Mouse (Mus musculus) hindbrain, embryonic 10.5 days (tissue): ENCODE data around the gene Ccn1. TPM values are rescaled to one million over a fixed set of nuclear protein-coding genes. Genes with fewer than 3 reads are reported as not detected.

Source experiments
- DNase-seq: peaks from one replicate; pipeline ENCODE4 v3.0.0-alpha.2; 2017; ENCODE audit warnings: low spot score
- H3K27ac ChIP-seq: fragments of 300-500 bp; sonication (generic); 2 replicates; pipeline ENCODE4 v1.5.1; 2016; ENCODE audit warnings: mild to moderate bottlenecking, moderate library complexity
- H3K27me3 ChIP-seq: fragments of 300-500 bp; sonication (generic); 2 replicates; pipeline ENCODE4 v1.6.1; 2016; ENCODE audit warnings: mild to moderate bottlenecking; ENCODE audit not compliant: poor library complexity, insufficient read depth, severe bottlenecking
- H3K36me3 ChIP-seq: fragments of 300-500 bp; sonication (generic); 2 replicates; pipeline ENCODE4 v1.6.1; 2016; ENCODE audit warnings: mild to moderate bottlenecking, moderate library complexity
- H3K4me1 ChIP-seq: fragments of 300-500 bp; sonication (generic); replicated peaks from 2 replicates; pipeline ENCODE4 v1.6.1; 2016; ENCODE audit warnings: mild to moderate bottlenecking
- H3K4me3 ChIP-seq: fragments of 300-500 bp; sonication (generic); 2 replicates; pipeline ENCODE4 v1.5.1; 2016; ENCODE audit warnings: mild to moderate bottlenecking, moderate library complexity
- H3K9me3 ChIP-seq: fragments of 300-500 bp; sonication (generic); 2 replicates; pipeline ENCODE4 v1.6.1; 2016; ENCODE audit warnings: mild to moderate bottlenecking, moderate library complexity
- WGBS: fragments of 180-500 bp; shearing (Covaris S2); methylation state at CpG from one replicate; pipeline ENCODE4 v1.1.7; 2016; 5-methylcytosine and 5-hydroxymethylcytosine counted together
- polyA plus RNA-seq: library from polyadenylated mRNA; unstranded; fragments of >200 nt; fragmentation: Nextera tagmentation; extraction: Ambion mirVana; gene quantifications from 2 replicates; pipeline ENCODE4 v1.2.1, GENCODE M21; 2016

Ccn1 gene
- polyA plus RNA-seq, 1 experiment from 2014 or later: 43.4 TPM

- Histone ChIP-seq H3K27ac (no peak overlapping the region), H3K4me3 (no peak overlapping the region), H3K36me3 (peaks cover 91% of the 10 kb centered on the region), H3K27me3 (no peaks in the 10 kb centered on the region), H3K4me1 (peaks cover 8% of the 10 kb centered on the region; the same call in 1 of the 2 replicates), H3K9me3 (peaks cover 2% of the 10 kb centered on the region; the same call in 1 of the 2 replicates)
- DNase-seq: no peak
- WGBS: 84% methylated on average over 11 of the region's 11 CpGs
Measured at GRCm38 (mm10) chr3:145602410-145603206, 47.2 kb downstream of the Ccn1 start.

GRCm38 (mm10) chr3:145601345-145601744 lies 48.4 kb downstream of the Ccn1 start:
- Histone ChIP-seq H3K36me3 (peaks cover 87% of the 10 kb centered on the region), H3K9me3 (peaks cover 2% of the 10 kb centered on the region; the same call in 1 of the 2 replicates), H3K4me3 (no peak overlapping the region), H3K4me1 (peaks cover 8% of the 10 kb centered on the region; the same call in 1 of the 2 replicates), H3K27me3 (no peaks in the 10 kb centered on the region), H3K27ac (no peak overlapping the region)
- no peak for DNase-seq
- WGBS: 81% methylated on average over 6 of the region's 6 CpGs

- H3K4me3 ChIP-seq: no peak overlapping the region
- H3K36me3 ChIP-seq: peaks cover 89% of the 10 kb centered on the region
Measured at GRCm38 (mm10) chr3:145600801-145601200, 49.0 kb downstream of the Ccn1 start.

GRCm38 (mm10) chr3:145599059-145599458 lies 50.7 kb downstream of the Ccn1 start:
- no peak overlapping the region for H3K4me3 ChIP-seq
- no peak overlapping the region for H3K27ac ChIP-seq
- H3K4me1 ChIP-seq: peaks cover 8% of the 10 kb centered on the region; the same call in 1 of the 2 replicates
- no peak for DNase-seq
- peaks cover 89% of the 10 kb centered on the region for H3K36me3 ChIP-seq
- no peaks in the 10 kb centered on the region for H3K27me3 ChIP-seq
- WGBS: 95% methylated on average over 7 of the region's 7 CpGs
- peaks cover 2% of the 10 kb centered on the region; the same call in 1 of the 2 replicates for H3K9me3 ChIP-seq

More at GRCm38 (mm10) chr3:145600801-145601200, 49.0 kb downstream of the Ccn1 start:
- Histone ChIP-seq H3K27me3 (no peaks in the 10 kb centered on the region), H3K9me3 (peaks cover 2% of the 10 kb centered on the region; the same call in 1 of the 2 replicates), H3K27ac (no peak overlapping the region), H3K4me1 (peaks cover 8% of the 10 kb centered on the region; the same call in 1 of the 2 replicates)
- WGBS: 93% methylated on average over 6 of the region's 6 CpGs
- no peak for DNase-seq

Other genes with a start within 250 kb of the Ccn1 start
- 32.7 and 43.3 TPM in 2 replicates for gene Znhit6, start 73.8 kb downstream of the Ccn1 start, polyA plus RNA-seq
- gene Ddah1, start 108.7 kb upstream of the Ccn1 start, polyA plus RNA-seq: 22.3 and 24.7 TPM in 2 replicates